Mouse (Mus musculus) lung, postnatal 0 days (tissue): ENCODE results near the gene Fgf13.

Source experiments
- CTCF ChIP-seq: IDR thresholded peaks from 2 replicates; pipeline ENCODE4 v1.5.1; 2016; ENCODE audit warnings: antibody characterized with exemption, mild to moderate bottlenecking
- EP300 ChIP-seq: IDR thresholded peaks from 2 replicates; pipeline ENCODE4 v1.6.1; 2016; ENCODE audit warnings: antibody characterized with exemption, mild to moderate bottlenecking, control low read depth

DNA sequence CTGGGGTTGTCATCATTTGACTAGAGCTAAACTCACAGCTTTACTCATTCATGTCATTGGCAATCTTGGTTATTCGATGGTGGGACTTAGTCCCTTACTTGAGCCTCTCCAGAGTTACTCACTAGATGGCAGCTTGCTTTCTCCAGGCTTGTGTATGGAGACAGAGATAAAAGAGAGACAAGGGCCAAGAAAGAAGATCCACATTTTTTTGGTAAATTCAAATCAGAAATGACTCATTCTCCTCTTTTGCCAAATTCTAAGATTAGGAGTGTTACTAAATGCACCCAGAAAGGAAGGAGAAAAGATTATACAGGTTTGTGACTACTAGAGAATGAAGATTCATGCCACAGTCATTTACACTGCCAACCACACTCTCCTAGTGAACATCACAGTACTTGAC is 532.9 kb downstream of the Fgf13 start:
- TF ChIP-seq EP300 (no peak), CTCF (no peak)
